Comparison of ENCODE assay signal across 13 mouse cellular contexts in genomic region chr12:40415312-40415925, GRCm38 (mm10). TPM values are rescaled to one million over a fixed set of nuclear protein-coding genes. Genes with fewer than 3 reads are reported as not detected.
DNase-seq lines count a peak whose midpoint lies in the region; ATAC-seq and TF ChIP-seq lines count a peak whose summit lies in the region.
"Had no signal": no experiment of that assay in that cellular context is flagged by ENCODE, and none has a peak within 500 bp of the region (broad histone marks: within the 10 kb centered on the region; RNA-seq: fewer than 3 reads in every experiment).

No protein-coding gene starts in this region.

- H3K36me3 ChIP-seq in hindbrain, embryonic 13.5 days = no peaks in the 10 kb centered on the region
- 0 out of 2 replicates have a peak, but pooled peaks cover 4% of the 10 kb centered on the region for H3K36me3 ChIP-seq in hindbrain, embryonic 10.5 days
- H3K36me3 ChIP-seq in hindbrain, postnatal 0 days (ENCODE audit: insufficient read depth, low read length) = no peaks in the 10 kb centered on the region
- H3K36me3 ChIP-seq: liver, embryonic 13.5 days had no signal

- no peak overlapping the region for H3K9ac ChIP-seq in hindbrain, embryonic 13.5 days
- no peak overlapping the region for H3K9ac ChIP-seq in hindbrain, postnatal 0 days (replicated peaks; ENCODE audit: low read length)
- H3K9ac ChIP-seq: liver, embryonic 13.5 days had no signal

- TF ChIP-seq CTCF in hindbrain, postnatal 0 days (IDR thresholded peaks at IDR 0.05; ENCODE audit: low read depth) = no peak

- H3K4me3 ChIP-seq in hindbrain, embryonic 13.5 days = no peak overlapping the region
- no peak overlapping the region for H3K4me3 ChIP-seq in hindbrain, embryonic 10.5 days
- no peak overlapping the region for H3K4me3 ChIP-seq in hindbrain, postnatal 0 days (ENCODE audit: low read length)
- H3K4me3 ChIP-seq: liver, embryonic 13.5 days had no signal

- H3K27ac ChIP-seq in hindbrain, embryonic 13.5 days = peak overlapping the region; percentile 66; the same call in 1 of the 2 replicates
- H3K27ac ChIP-seq in hindbrain, embryonic 10.5 days = no peak overlapping the region
- peak overlapping the region; percentile 41 for H3K27ac ChIP-seq in hindbrain, postnatal 0 days
- H3K27ac ChIP-seq: liver, embryonic 13.5 days had no signal

- H3K27me3 ChIP-seq in hindbrain, embryonic 13.5 days = no peaks in the 10 kb centered on the region
- no peaks in the 10 kb centered on the region for H3K27me3 ChIP-seq in hindbrain, embryonic 10.5 days (ENCODE audit: insufficient read depth, poor library complexity, severe bottlenecking)
- no peaks in the 10 kb centered on the region for H3K27me3 ChIP-seq in hindbrain, postnatal 0 days (ENCODE audit: insufficient read depth, low read length)
- H3K27me3 ChIP-seq: liver, embryonic 13.5 days had no signal

- peak; percentile 71 for DNase-seq in adrenal gland, adult 2 months
- DNase-seq in adrenal gland, postnatal 4 days (ENCODE audit: low spot score in 2 of 2) = no peak
- no peak for DNase-seq in hindbrain, embryonic 10.5 days (ENCODE audit: low spot score)
- peak; percentile 35 for DNase-seq in adrenal gland, adult 8-10 months
- DNase-seq in hindbrain, postnatal 0 days (ENCODE audit: low spot score) = peak; percentile 35
- DNase-seq in gastrocnemius, postnatal 4 days (ENCODE audit: low spot score in 2 of 2) = no peak
- DNase-seq: cerebellum, adult 2 months; gastrocnemius, postnatal 14 days; left cerebral cortex, postnatal 4 days; liver, embryonic 13.5 days; thymus, postnatal 25 days had no signal

- 54% methylated on average over 8 of the region's 8 CpGs for WGBS in hindbrain, embryonic 13.5 days
- WGBS in hindbrain, embryonic 10.5 days = 78% methylated on average over 8 of the region's 8 CpGs
- WGBS in hindbrain, postnatal 0 days = 29% methylated on average over 8 of the region's 8 CpGs

- H3K4me1 ChIP-seq in hindbrain, embryonic 13.5 days (replicated peaks) = peaks cover 11% of the 10 kb centered on the region
- H3K4me1 ChIP-seq in hindbrain, embryonic 10.5 days (replicated peaks) = peaks cover 12% of the 10 kb centered on the region
- H3K4me1 ChIP-seq in hindbrain, postnatal 0 days (ENCODE audit: insufficient read depth, low read length) = no peaks in the 10 kb centered on the region; the same call in 1 of the 2 replicates
- H3K4me1 ChIP-seq: liver, embryonic 13.5 days had no signal

- no peak for ATAC-seq in hindbrain, embryonic 13.5 days (ENCODE audit: low FRiP score)
- ATAC-seq in hindbrain, postnatal 0 days = peak; percentile 82
- ATAC-seq in granulocyte monocyte progenitor cell, adult 5-6 weeks (replicated peaks; ENCODE audit: poor library complexity, severe bottlenecking) = no peak

- no peaks in the 10 kb centered on the region for H3K9me3 ChIP-seq in hindbrain, embryonic 13.5 days
- H3K9me3 ChIP-seq in hindbrain, embryonic 10.5 days = no peaks in the 10 kb centered on the region
- H3K9me3 ChIP-seq in hindbrain, postnatal 0 days (ENCODE audit: low read length) = no peaks in the 10 kb centered on the region
- H3K9me3 ChIP-seq: liver, embryonic 13.5 days had no signal

- H3K4me2 ChIP-seq in hindbrain, embryonic 13.5 days = peak overlapping the region; percentile 27
- H3K4me2 ChIP-seq in hindbrain, postnatal 0 days (ENCODE audit: low read depth, low read length) = peak overlapping the region; percentile 19
- H3K4me2 ChIP-seq: liver, embryonic 13.5 days had no signal

RNA-seq across cellular contexts. Expression of gene Zfp277, which starts 30.3 kb away (rescaled TPM):
- 10 to 100 TPM; 14.2 to 16.3 TPM for total RNA-seq in adrenal gland, adult 2 months (2021)
- 2.0 and 2.1 TPM in 2 replicates for polyA plus RNA-seq in adrenal gland, adult 2 months (2012; rRNA removed)
- 10 to 100 TPM; 27.6 to 32.3 TPM for total RNA-seq in adrenal gland, postnatal 4 days (2021)
- polyA plus RNA-seq in hindbrain, embryonic 13.5 days (2015; fragmentation: Nextera tagmentation; extraction: Ambion mirVana) = 29.9 TPM in 2 replicates
- polyA plus RNA-seq in hindbrain, embryonic 10.5 days (2016; fragmentation: Nextera tagmentation; extraction: Ambion mirVana) = 36.0 and 37.8 TPM in 2 replicates
- total RNA-seq in adrenal gland, adult 8-10 months (2022) = 10 to 100 TPM; 17.9 to 20.4 (median 19.4) TPM
- 21.6 and 24.6 TPM in 2 replicates for total RNA-seq in hindbrain, postnatal 0 days (2014; rRNA removed)
- polyA plus RNA-seq in hindbrain, postnatal 0 days (2015; fragmentation: Nextera tagmentation; extraction: Ambion mirVana) = 31.1 and 32.9 TPM in 2 replicates
- total RNA-seq in gastrocnemius, postnatal 4 days (2021) = 10 to 100 TPM; 14.8 to 17.9 TPM
- total RNA-seq in granulocyte monocyte progenitor cell, adult 5-6 weeks (2014; fragmentation: Nextera tagmentation) = 25.7 and 26.9 TPM in 2 replicates
- 27.5 and 37.7 TPM in 2 replicates for total RNA-seq in granulocyte monocyte progenitor cell, adult 5-6 weeks (2017)

RNA-seq across cellular contexts. Expression of gene Dock4, which starts 30.3 kb away (rescaled TPM):
- 10 to 100 TPM; 14.5 to 15.5 TPM for total RNA-seq in adrenal gland, adult 2 months (2021)
- 4.3 and 4.7 TPM in 2 replicates for polyA plus RNA-seq in adrenal gland, adult 2 months (2012; rRNA removed)
- total RNA-seq in adrenal gland, postnatal 4 days (2021) = 10 to 100 TPM; 26.5 to 29.6 TPM
- 40.5 and 43.4 TPM in 2 replicates for polyA plus RNA-seq in hindbrain, embryonic 13.5 days (2015; fragmentation: Nextera tagmentation; extraction: Ambion mirVana)
- polyA plus RNA-seq in hindbrain, embryonic 10.5 days (2016; fragmentation: Nextera tagmentation; extraction: Ambion mirVana) = 17.6 and 25.1 TPM in 2 replicates
- total RNA-seq in adrenal gland, adult 8-10 months (2022) = 10 to 100 TPM; 17.5 to 29.9 (median 24.6) TPM
- 25.9 and 30.7 TPM in 2 replicates for total RNA-seq in hindbrain, postnatal 0 days (2014; rRNA removed)
- polyA plus RNA-seq in hindbrain, postnatal 0 days (2015; fragmentation: Nextera tagmentation; extraction: Ambion mirVana) = 16.4 and 16.7 TPM in 2 replicates
- 10 to 100 TPM; 20.7 to 23.4 TPM for total RNA-seq in gastrocnemius, postnatal 4 days (2021)
- total RNA-seq in granulocyte monocyte progenitor cell, adult 5-6 weeks (2014; fragmentation: Nextera tagmentation) = 0.19 and 1.9 TPM in 2 replicates
- total RNA-seq in granulocyte monocyte progenitor cell, adult 5-6 weeks (2017) = 0.57 and 0.99 TPM in 2 replicates

Comparison
In these comparisons a context has a peak if more than half of its experiments do, and no peak if none do; other contexts are left out.
1. DNase-seq: peak in adrenal gland, adult 2 months (single experiment), adrenal gland, adult 8-10 months (single experiment) and hindbrain, postnatal 0 days (single experiment); none in adrenal gland, postnatal 4 days (0 of 2), hindbrain, embryonic 10.5 days (single experiment) and gastrocnemius, postnatal 4 days (0 of 2).